Mouse (Mus musculus) heart, adult 2 months (tissue): ENCODE data around the gene Fam187b. TPM values are rescaled to one million over a fixed set of nuclear protein-coding genes. Genes with fewer than 3 reads are reported as not detected.

Experiments used
- DNase-seq, 2 experiments: peaks; one replicate each; pipeline ENCODE4 v3.0.0; 2021
- H3K27ac ChIP-seq: fragments of 200-600 bp; 2 replicates; pipeline ENCODE4 v1.8.1; 2022
- H3K27me3 ChIP-seq: fragments of 200-500 bp; 2 replicates; pipeline ENCODE4 v1.6.1; 2012; ENCODE audit warnings: mild to moderate bottlenecking, low read length, inconsistent platforms, mixed read lengths; ENCODE audit not compliant: control insufficient read depth, insufficient read depth
- H3K36me3 ChIP-seq: fragments of 200-500 bp; 2 replicates; pipeline ENCODE4 v1.6.1; 2012; ENCODE audit warnings: low read length, inconsistent platforms; ENCODE audit not compliant: control insufficient read depth, insufficient read depth
- H3K4me1 ChIP-seq: fragments of 200-500 bp; 2 replicates; pipeline ENCODE4 v1.6.1; 2011; ENCODE audit warnings: low read length; ENCODE audit not compliant: control insufficient read depth, insufficient read depth
- H3K4me3 ChIP-seq: fragments of 200-600 bp; 2 replicates; pipeline ENCODE4 v1.8.1; 2022
- H3K79me2 ChIP-seq: fragments of 200-500 bp; replicated peaks from 2 replicates; pipeline ENCODE4 v1.6.1; 2012; ENCODE audit warnings: mild to moderate bottlenecking, inconsistent platforms, low read length, moderate library complexity, mixed read lengths; ENCODE audit not compliant: control insufficient read depth, insufficient read depth
- H3K9ac ChIP-seq: fragments of 200-500 bp; 2 replicates; pipeline ENCODE4 v1.6.1; 2012; ENCODE audit warnings: low read depth, mild to moderate bottlenecking, control low read depth, inconsistent platforms, low read length, mixed read lengths
- CTCF ChIP-seq: fragments of 200-600 bp; IDR thresholded peaks from 2 replicates; pipeline ENCODE4 v1.8.1; 2022; ENCODE audit warnings: antibody characterized with exemption, mild to moderate bottlenecking, moderate library complexity
- EP300 ChIP-seq: fragments of 200-500 bp; IDR thresholded peaks from 2 replicates; pipeline ENCODE4 v1.6.1; 2011; ENCODE audit warnings: low read depth, low read length, control low read depth; ENCODE audit not compliant: insufficient read depth
- POLR2A ChIP-seq: fragments of 200-500 bp; IDR thresholded peaks from 2 replicates; pipeline ENCODE4 v1.6.1; 2011; ENCODE audit warnings: mild to moderate bottlenecking, low read depth, low read length, control low read depth; ENCODE audit not compliant: insufficient read depth
- WGBS: fragments of 180-500 bp; shearing (Covaris S2); methylation state at CpG from one replicate; pipeline ENCODE4 v1.1.7; 2018; 5-methylcytosine and 5-hydroxymethylcytosine counted together
- intact Hi-C: fragments of 180-260 bp; cut with DNase I; formaldehyde crosslinking; loops from one replicate; pipeline ENCODE4 v1.15.1; 2025
- polyA plus RNA-seq: library from polyadenylated mRNA; depleted of rRNA; stranded (reverse); fragments of >200 nt; gene quantifications from 2 replicates; pipeline ENCODE4 v1.2.3, GENCODE M21; 2012
- total RNA-seq, 2 experiments: library from RNA; stranded (reverse); gene quantifications; 2 replicates each; pipeline ENCODE4 v1.2.3; 2021

Gene Fam187b
- total and polyA plus RNA-seq, 3 experiments, result 0.53 TPM; not detected in 2

- Histone ChIP-seq H3K79me2 (no peaks in the 10 kb centered on the region), H3K9ac (no peak overlapping the region), H3K27ac (no peak overlapping the region), H3K36me3 (no peaks in the 10 kb centered on the region), H3K27me3 (no peaks in the 10 kb centered on the region), H3K4me1 (peaks cover 2% of the 10 kb centered on the region; the same call in 1 of the 2 replicates), H3K4me3 (no peak overlapping the region)
- intact Hi-C loops, result no loop called here
- DNase-seq, result peak in 1 of 2 experiments; percentile 20
- TF ChIP-seq EP300, result no peak
- no peak for TF ChIP-seq POLR2A
- no peak for TF ChIP-seq CTCF
- 53% methylated on average over 1 of the region's 1 CpGs for WGBS
Observed at GRCm38 (mm10) chr7:31008175-31008574, 34.6 kb downstream of the Fam187b start.

DNA sequence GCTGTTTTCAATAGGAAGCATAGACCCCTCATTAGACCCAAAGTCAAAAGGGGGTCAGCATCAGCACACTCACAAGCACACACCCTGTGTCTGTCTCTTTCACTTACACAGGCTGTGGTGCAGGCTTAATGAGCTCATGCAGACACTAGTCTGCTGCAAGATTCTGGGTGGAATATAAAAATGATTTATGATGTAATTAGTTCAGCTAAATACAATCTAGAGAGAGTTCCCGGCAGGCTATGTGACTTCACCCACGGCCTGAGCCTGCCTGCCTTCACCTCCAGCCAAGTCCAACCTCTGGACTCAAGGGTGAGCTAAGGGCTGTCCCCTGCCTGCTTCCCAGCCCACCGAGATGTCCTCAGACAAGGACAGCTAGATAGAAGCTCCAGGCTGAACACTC, 35.3 kb downstream of the Fam187b start:
- peaks cover 2% of the 10 kb centered on the region; the same call in 1 of the 2 replicates for H3K4me1 ChIP-seq
- intact Hi-C loops, result no loop called here
- H3K27ac ChIP-seq, result no peak overlapping the region
- H3K79me2 ChIP-seq, result no peaks in the 10 kb centered on the region
- WGBS, result 54% methylated on average over 3 of the region's 3 CpGs
- no peak overlapping the region for H3K4me3 ChIP-seq
- no peaks in the 10 kb centered on the region for H3K36me3 ChIP-seq
- no peaks in the 10 kb centered on the region for H3K27me3 ChIP-seq
- TF ChIP-seq CTCF, result no peak
- TF ChIP-seq POLR2A, result no peak
- no peak for TF ChIP-seq EP300
- no peak for DNase-seq
- H3K9ac ChIP-seq, result no peak overlapping the region

DNA sequence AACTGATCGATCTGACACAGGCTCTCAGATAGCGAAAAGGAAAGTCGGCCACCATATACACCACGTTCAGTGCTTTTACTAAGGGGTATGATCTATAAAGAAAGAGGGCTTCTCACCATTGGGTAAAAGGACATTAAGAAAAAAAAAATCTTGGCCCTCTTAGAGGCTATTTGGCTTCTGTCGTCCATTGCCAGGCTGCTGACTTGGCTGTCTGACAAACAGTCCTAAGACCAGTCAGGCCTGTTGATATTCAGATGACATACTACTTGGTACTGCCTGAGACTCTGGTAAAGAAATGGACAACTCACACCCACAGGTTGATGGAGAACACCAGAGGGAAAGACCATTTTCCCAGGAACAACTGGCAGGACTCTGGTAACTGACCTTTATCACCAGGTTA, 39.4 kb downstream of the Fam187b start:
- no peak overlapping the region for H3K27ac ChIP-seq
- H3K79me2 ChIP-seq, result no peaks in the 10 kb centered on the region
- intact Hi-C loops, result no loop called here
- H3K27me3 ChIP-seq, result no peaks in the 10 kb centered on the region
- no peak for DNase-seq
- H3K4me3 ChIP-seq, result no peak overlapping the region
- no peak overlapping the region for H3K9ac ChIP-seq
- no peaks in the 10 kb centered on the region for H3K36me3 ChIP-seq
- TF ChIP-seq POLR2A (no peak), CTCF (no peak), EP300 (no peak)
- 70% methylated on average over 5 of the region's 5 CpGs for WGBS
- H3K4me1 ChIP-seq, result peaks cover under 1% of the 10 kb centered on the region; the same call in 1 of the 2 replicates

DNA sequence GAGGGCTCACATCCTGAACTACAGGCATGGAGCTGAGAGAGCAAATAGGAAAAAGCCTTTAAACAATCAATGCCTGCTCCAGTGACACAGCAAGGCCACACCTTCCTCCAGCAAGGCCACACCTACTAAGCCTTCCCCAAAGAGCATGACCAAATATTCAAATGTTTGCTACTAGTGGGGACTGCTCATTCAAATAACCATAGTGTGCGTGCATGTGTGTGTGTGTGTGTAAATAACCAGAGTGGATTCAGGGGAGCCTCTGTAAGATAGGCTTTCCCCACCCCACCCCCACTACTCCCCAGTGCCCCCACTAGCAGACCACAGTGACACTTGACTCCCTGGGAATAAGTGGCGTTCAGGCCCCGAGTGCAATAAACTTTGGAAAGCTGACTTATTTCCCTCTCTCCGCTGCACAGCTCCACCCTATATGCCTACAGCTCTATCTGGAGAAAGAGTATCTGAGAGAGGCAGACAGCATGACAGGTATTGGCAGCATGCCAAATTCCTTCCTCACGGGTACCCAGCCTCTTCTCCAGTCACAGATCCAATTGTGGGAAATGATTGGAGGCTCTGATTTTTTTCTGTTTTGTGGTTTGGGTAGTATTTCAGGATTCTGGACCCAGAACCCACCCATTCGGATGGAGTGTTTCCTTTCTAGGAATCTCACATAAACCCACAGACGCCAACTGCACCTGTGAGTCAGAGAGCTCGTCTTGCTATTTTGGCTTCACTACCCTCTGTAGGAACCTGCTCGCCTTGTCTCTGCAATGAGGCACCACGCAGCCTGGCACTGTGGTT, 43.7 kb downstream of the Fam187b start:
- Histone ChIP-seq H3K27me3 (no peaks in the 10 kb centered on the region), H3K79me2 (no peaks in the 10 kb centered on the region), H3K27ac (no peak overlapping the region), H3K36me3 (no peaks in the 10 kb centered on the region), H3K4me3 (no peak overlapping the region), H3K4me1 (no peaks in the 10 kb centered on the region), H3K9ac (no peak overlapping the region)
- DNase-seq, result no peak
- intact Hi-C loops, result no loop called here
- TF ChIP-seq CTCF, result no peak
- TF ChIP-seq POLR2A, result no peak
- TF ChIP-seq EP300, result no peak
- 35% methylated on average over 10 of the region's 10 CpGs for WGBS

DNA sequence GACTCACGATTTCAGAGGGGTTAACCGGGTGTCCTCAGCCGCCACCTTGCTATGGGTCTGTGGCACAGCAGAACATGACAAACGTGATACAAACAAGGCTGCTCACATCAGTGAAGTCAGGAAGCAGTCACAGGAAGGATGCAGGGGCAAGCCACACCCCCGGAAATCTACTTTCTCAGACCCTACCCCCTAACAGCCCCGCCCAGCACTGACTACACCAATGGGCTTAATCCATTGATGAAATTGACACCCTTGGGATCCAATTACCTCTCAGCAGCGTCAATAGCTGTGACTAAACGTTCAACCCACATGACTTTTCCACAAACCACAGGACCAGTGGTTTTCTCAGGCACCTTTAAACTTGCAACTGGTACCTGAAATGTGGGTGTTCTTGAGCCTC, 55.0 kb downstream of the Fam187b start:
- H3K79me2 ChIP-seq, result no peaks in the 10 kb centered on the region
- no peaks in the 10 kb centered on the region for H3K36me3 ChIP-seq
- no peak for DNase-seq
- H3K27me3 ChIP-seq, result no peaks in the 10 kb centered on the region
- H3K4me1 ChIP-seq, result peaks cover 3% of the 10 kb centered on the region
- TF ChIP-seq EP300 (no peak), CTCF (no peak), POLR2A (no peak)
- intact Hi-C loops, result no loop called here
- no peak overlapping the region for H3K4me3 ChIP-seq
- no peak overlapping the region for H3K27ac ChIP-seq
- WGBS, result 67% methylated on average over 8 of the region's 8 CpGs
- H3K9ac ChIP-seq, result no peak overlapping the region

DNA sequence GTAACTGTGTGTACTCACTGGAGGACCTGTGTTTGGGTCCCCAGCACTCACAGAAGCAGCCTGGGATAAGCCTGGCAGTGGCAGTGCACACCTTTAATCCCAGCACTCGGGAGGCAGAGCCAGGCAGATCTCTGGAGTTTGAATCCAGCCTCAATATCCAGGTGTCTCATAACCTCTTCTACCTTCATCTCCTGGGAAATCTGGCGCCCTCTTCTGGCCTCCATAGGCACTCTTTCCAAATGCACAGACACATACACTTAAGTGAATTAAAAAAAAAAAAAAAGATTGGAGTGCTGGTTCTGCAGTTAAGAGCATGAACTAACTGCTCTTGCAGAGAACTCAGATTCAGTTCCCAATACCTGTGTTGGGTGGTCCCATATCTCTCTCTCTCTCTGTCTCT, 57.1 kb downstream of the Fam187b start:
- TF ChIP-seq EP300 (no peak), CTCF (peak; percentile 34; the same call in 1 of the 2 replicates), POLR2A (no peak)
- WGBS, result 70% methylated on average over 2 of the region's 2 CpGs
- intact Hi-C loops, result no loop called here

More for the DNA sequence above, 57.1 kb downstream of the Fam187b start:
- no peak overlapping the region for H3K27ac ChIP-seq
- DNase-seq, result no peak
- H3K4me3 ChIP-seq, result no peak overlapping the region
- no peaks in the 10 kb centered on the region for H3K27me3 ChIP-seq
- no peaks in the 10 kb centered on the region for H3K79me2 ChIP-seq
- no peaks in the 10 kb centered on the region for H3K36me3 ChIP-seq
- H3K9ac ChIP-seq, result no peak overlapping the region
- H3K4me1 ChIP-seq, result peaks cover 5% of the 10 kb centered on the region
